Mouse (Mus musculus) right cerebral cortex, postnatal 4 days (tissue): ENCODE measurements at regions not wholly inside any gene's neighbourhood (a gene's known extent, or its start where the extent isn't known, plus 50 kb on each side); places are given as distances from the start of the nearest gene placed in this dataset.
"Not testable (repeated sequence)": the region's sequence is repeated elsewhere in the genome, so short reads cannot be mapped to it uniquely, and the experiment has no call there.

Experiments used
- DNase-seq: peaks from one replicate; pipeline ENCODE4 v3.0.0-alpha.2; 2022

DNA sequence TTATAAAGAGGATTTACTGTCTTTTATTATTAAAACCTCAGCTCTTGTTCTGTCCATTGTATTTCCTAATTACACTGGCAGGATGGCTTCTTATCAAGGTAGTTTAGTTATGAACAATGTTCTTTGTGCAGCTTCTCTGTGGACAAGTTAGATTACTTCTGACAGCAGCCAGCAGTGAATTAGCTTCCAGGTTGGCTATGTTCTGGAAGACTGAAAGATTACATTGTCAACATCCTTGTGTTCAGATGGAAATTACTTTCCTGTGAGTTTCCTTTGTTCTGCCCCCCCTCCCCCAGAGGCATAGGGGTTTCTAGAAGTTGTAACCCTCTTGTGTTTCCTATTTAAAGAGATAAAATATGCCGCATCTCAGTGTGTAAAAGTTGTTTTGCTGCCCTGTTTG, 846.1 kb downstream of the Car8 start:
- DNase-seq, result no peak

DNA sequence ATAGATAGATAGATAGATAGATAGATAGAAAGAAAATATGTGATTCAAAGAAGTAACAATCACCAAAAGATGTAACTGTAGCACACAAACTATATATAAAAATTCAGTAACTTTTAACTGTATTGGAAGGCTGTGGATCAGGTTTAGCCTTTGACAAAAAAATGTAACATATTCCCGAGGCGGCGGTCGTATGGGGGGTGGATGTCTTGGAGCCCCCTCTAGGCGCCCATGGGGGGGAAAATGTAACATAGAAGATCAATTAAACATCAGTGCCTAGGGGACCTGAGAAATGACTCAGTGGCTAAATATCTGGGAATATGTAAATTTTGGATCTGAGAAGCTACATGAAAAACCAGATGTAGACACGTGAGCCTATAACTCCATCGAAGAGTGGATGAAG, 847.2 kb downstream of the Car8 start:
- DNase-seq, result peak; percentile 66

DNA sequence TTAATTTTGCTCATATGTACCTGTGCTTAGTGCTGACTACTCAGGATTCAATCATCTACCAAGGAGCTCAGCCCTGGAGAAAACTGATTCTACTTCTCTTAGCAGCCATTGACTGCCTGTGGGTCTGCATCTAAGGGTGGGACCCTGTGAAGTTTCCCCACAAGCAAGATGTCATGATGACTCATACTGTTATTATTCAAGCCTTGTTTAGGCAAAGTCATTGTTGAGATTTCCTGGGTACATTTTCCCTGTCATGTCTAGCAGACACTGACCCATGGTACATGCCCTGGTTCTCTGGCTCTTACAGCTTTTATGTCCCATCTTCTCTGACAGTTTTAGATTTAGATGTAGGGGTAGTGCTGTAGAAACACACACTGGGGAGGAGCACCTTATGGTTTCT, 853.8 kb downstream of the Car8 start:
- no peak for DNase-seq

DNA sequence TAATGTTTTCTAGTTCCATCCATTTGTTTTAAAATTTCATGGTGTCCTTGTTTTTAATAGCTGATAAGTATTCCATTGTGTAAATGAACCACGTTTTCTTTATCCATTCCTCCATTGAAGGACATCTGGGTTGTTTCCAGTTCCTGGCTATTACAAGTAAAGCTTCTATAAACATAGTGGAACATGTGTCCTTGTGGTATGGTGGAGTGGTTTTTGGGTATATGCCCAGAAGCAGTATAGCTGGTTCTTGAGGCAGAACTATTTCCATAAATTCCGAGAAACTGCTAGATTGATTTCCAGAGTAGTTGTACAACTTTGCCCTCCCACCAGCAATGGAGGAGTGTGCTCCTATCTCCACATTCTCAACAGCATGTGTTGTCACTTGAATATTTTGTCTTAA, 858.8 kb downstream of the Car8 start:
- no peak for DNase-seq

GRCm38 (mm10) chr4:7364238-7365040, 874.4 kb downstream of the Car8 start:
- no peak for DNase-seq

- DNase-seq, result no peak
These were observed 875.3 kb downstream of the Car8 start for GRCm38 (mm10) chr4:7363508-7363907.

- DNase-seq, result no peak
These were observed 882.6 kb downstream of the Car8 start for GRCm38 (mm10) chr4:7356202-7356601.

GRCm38 (mm10) chr4:7347317-7347716, 891.5 kb downstream of the Car8 start:
- no peak for DNase-seq

- no peak for DNase-seq
These were observed 897.7 kb downstream of the Car8 start for GRCm38 (mm10) chr4:7341159-7341558.

GRCm38 (mm10) chr4:7314261-7314660, 924.6 kb downstream of the Car8 start:
- DNase-seq, result no peak

GRCm38 (mm10) chr4:7313219-7313618, 925.6 kb downstream of the Car8 start:
- DNase-seq, result no peak

DNA sequence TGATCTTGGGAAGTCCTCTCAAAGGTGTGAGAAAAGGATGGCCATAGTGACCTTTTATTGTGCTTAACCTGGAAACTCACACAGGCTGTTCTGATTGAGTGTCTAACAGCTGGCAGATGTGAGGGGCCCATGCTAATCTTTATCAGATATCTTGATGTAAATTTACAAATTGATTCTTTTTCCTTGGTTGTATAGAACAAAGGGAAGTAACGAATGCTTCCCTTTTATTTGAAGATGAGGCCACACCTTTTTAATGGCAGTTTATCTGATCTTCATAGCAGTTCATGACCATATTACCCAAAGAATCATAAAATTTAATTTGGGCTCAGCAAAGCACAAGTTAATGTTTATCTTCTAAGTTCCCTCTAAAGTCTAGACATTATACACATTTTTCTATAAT, 926.7 kb downstream of the Car8 start:
- DNase-seq, result no peak

GRCm38 (mm10) chr4:7269047-7269446, 969.8 kb downstream of the Car8 start:
- no peak for DNase-seq

DNA sequence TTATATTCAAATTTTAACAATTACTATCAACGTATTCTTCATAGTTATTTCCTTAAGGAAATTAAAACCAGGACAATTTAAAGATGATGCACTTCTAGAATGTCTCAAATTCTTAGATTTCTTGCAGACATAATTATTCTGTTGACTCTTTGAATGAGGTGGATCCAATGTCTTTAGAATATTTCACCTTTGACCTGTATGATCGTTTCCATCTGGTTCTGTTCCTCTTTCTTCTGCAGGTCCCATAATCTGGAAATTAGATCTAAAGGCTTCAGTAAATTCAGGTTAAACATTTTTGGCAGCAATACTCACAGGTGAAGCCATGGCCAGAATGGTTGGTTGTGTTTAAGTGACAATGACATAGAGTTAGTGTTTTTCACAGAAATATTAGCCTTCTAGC, 982.4 kb downstream of the Car8 start:
- DNase-seq, result no peak

GRCm38 (mm10) chr4:7253616-7254015, 985.2 kb downstream of the Car8 start:
- no peak for DNase-seq

- no peak for DNase-seq
These were observed 987.2 kb downstream of the Car8 start for GRCm38 (mm10) chr4:7251641-7252040.

GRCm38 (mm10) chr4:7247816-7248215, 991.0 kb downstream of the Car8 start:
- no peak for DNase-seq

GRCm38 (mm10) chr4:7247244-7247643, 991.6 kb downstream of the Car8 start:
- DNase-seq, result no peak

DNA sequence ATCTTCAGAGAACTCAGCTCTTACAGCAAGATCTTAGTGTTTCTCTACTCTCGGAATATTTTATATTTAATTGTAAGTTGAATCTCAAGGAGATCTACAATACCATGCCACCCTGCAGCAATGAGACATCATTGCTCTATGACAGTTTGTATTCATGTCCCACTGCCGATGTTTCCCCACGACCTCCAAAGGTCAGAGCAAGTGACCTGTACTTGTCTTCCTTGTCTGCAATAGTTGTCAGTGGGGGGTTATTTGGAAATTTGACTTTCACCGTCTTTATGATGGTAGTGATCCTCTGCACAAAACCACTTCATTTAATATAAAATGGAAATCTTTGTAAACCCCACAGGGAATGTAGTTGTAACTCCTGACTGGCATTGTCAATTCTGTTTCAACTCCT, 992.0 kb downstream of the Car8 start:
- no peak for DNase-seq

- no peak for DNase-seq
These were observed 993.2 kb downstream of the Car8 start for GRCm38 (mm10) chr4:7245653-7246052.

- no peak for DNase-seq
These were observed 1001.0 kb downstream of the Car8 start for GRCm38 (mm10) chr4:7237848-7238247.

GRCm38 (mm10) chr4:7234537-7234936, 1004.3 kb downstream of the Car8 start:
- DNase-seq, result not testable (repeated sequence)

DNA sequence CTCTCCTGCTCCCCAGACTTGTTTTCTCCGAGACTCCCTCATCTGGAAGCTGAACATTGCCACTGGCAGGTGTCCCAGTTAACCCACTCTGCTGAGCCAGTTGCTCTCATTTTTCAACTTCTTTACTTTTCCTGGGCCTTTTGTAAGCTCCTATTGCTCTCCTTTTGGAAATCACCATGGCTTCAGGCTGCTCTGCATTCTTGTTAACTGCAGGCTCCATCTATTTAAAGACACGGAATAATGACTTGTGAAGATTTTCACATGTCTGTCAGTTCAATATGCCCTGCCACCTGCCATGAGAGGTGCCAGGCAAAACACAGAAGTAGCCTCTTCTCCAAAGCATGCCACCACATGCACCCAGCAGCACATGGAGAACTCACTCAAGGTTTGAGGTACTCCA, 1009.9 kb downstream of the Car8 start:
- DNase-seq, result peak; percentile 18

- DNase-seq, result no peak
These were observed 1015.9 kb downstream of the Car8 start for GRCm38 (mm10) chr4:7222922-7223321.

GRCm38 (mm10) chr4:7220426-7220825, 1018.4 kb downstream of the Car8 start:
- no peak for DNase-seq
